Mouse (Mus musculus): Measurements from ENCODE around the gene Catsperz. TPM values are rescaled to one million over a fixed set of nuclear protein-coding genes. Genes with fewer than 3 reads are reported as not detected.

Catsperz gene
- polyA plus RNA-seq, 1 experiment from 2014 or later, result 1.9 TPM

GRCm38 (mm10) chr19:6932018-6932417 is 6.8 kb upstream of the Catsperz start:
- ATAC-seq, result no peak
- Histone ChIP-seq H3K4me1 (ENCODE audit: control insufficient read depth, insufficient read depth, low read length) (peaks cover 10% of the 10 kb centered on the region), H3K9me3 (replicated peaks; ENCODE audit: control insufficient read depth, low read length, poor library complexity, severe bottlenecking) (no peaks in the 10 kb centered on the region), H3K4me2 (ENCODE audit: low read length) (no peak overlapping the region), H3K27ac (ENCODE audit: low read length) (no peak overlapping the region), H3K9ac (ENCODE audit: low read depth, low read length) (no peak overlapping the region), H3K4me3 (ENCODE audit: low read depth, low read length) (no peak overlapping the region), H3K36me3 (ENCODE audit: control insufficient read depth, insufficient read depth, low read length) (no peaks in the 10 kb centered on the region), H3K27me3 (ENCODE audit: control insufficient read depth, insufficient read depth, low read depth, low read length) (peaks cover 65% of the 10 kb centered on the region)
- 29% methylated on average over 1 of the region's 1 CpGs for WGBS

- 4% methylated on average over 2 of the region's 2 CpGs for WGBS
- H3K4me2 ChIP-seq (ENCODE audit: low read length), result no peak overlapping the region
- H3K4me1 ChIP-seq (ENCODE audit: control insufficient read depth, insufficient read depth, low read length), result peaks cover 10% of the 10 kb centered on the region
- H3K27ac ChIP-seq (ENCODE audit: low read length), result no peak overlapping the region
- no peak overlapping the region for H3K9ac ChIP-seq (ENCODE audit: low read depth, low read length)
- peaks cover 72% of the 10 kb centered on the region for H3K27me3 ChIP-seq (ENCODE audit: control insufficient read depth, insufficient read depth, low read depth, low read length)
- ATAC-seq, result no peak
- no peak overlapping the region for H3K4me3 ChIP-seq (ENCODE audit: low read depth, low read length)
- H3K36me3 ChIP-seq (ENCODE audit: control insufficient read depth, insufficient read depth, low read length), result no peaks in the 10 kb centered on the region
- no peaks in the 10 kb centered on the region for H3K9me3 ChIP-seq (replicated peaks; ENCODE audit: control insufficient read depth, low read length, poor library complexity, severe bottlenecking)
These were observed 5.8 kb upstream of the Catsperz start for GRCm38 (mm10) chr19:6931002-6931401.

- WGBS, result 14% methylated on average over 9 of the region's 9 CpGs
- H3K4me1 ChIP-seq (ENCODE audit: control insufficient read depth, insufficient read depth, low read length), result no peaks in the 10 kb centered on the region
These were observed 2.9 kb upstream of the Catsperz start for GRCm38 (mm10) chr19:6928080-6928479.

GRCm38 (mm10) chr19:6926559-6927255 is 1.5 kb upstream of the Catsperz start:
- WGBS, result 10% methylated on average over 26 of the region's 26 CpGs
- Histone ChIP-seq H3K4me3 (ENCODE audit: low read depth, low read length) (peak overlapping the region; percentile 17; the same call in 1 of the 2 replicates), H3K9ac (ENCODE audit: low read depth, low read length) (no peak overlapping the region), H3K36me3 (ENCODE audit: control insufficient read depth, insufficient read depth, low read length) (no peaks in the 10 kb centered on the region), H3K4me2 (ENCODE audit: low read length) (peak overlapping the region; percentile 41), H3K27me3 (ENCODE audit: control insufficient read depth, insufficient read depth, low read depth, low read length) (peaks cover 66% of the 10 kb centered on the region), H3K4me1 (ENCODE audit: control insufficient read depth, insufficient read depth, low read length) (peaks cover 6% of the 10 kb centered on the region; the same call in 1 of the 2 replicates), H3K9me3 (replicated peaks; ENCODE audit: control insufficient read depth, low read length, poor library complexity, severe bottlenecking) (no peaks in the 10 kb centered on the region), H3K27ac (ENCODE audit: low read length) (no peak overlapping the region)
- ATAC-seq, result no peak

More at GRCm38 (mm10) chr19:6928080-6928479, 2.9 kb upstream of the Catsperz start:
- Histone ChIP-seq H3K9ac (ENCODE audit: low read depth, low read length) (no peak overlapping the region), H3K9me3 (replicated peaks; ENCODE audit: control insufficient read depth, low read length, poor library complexity, severe bottlenecking) (no peaks in the 10 kb centered on the region), H3K4me2 (ENCODE audit: low read length) (no peak overlapping the region), H3K36me3 (ENCODE audit: control insufficient read depth, insufficient read depth, low read length) (no peaks in the 10 kb centered on the region), H3K27me3 (ENCODE audit: control insufficient read depth, insufficient read depth, low read depth, low read length) (peaks cover 77% of the 10 kb centered on the region), H3K4me3 (ENCODE audit: low read depth, low read length) (no peak overlapping the region), H3K27ac (ENCODE audit: low read length) (no peak overlapping the region)
- no peak for ATAC-seq

GRCm38 (mm10) chr19:6925611-6926329 is 590 bp upstream of the Catsperz start:
- H3K9me3 ChIP-seq (replicated peaks; ENCODE audit: control insufficient read depth, low read length, poor library complexity, severe bottlenecking), result no peaks in the 10 kb centered on the region
- no peaks in the 10 kb centered on the region for H3K36me3 ChIP-seq (ENCODE audit: control insufficient read depth, insufficient read depth, low read length)
- WGBS, result 7% methylated on average over 40 of the region's 40 CpGs
- H3K4me2 ChIP-seq (ENCODE audit: low read length), result no peak overlapping the region
- H3K4me3 ChIP-seq (ENCODE audit: low read depth, low read length), result no peak overlapping the region
- ATAC-seq, result no peak
- peaks cover 58% of the 10 kb centered on the region for H3K27me3 ChIP-seq (ENCODE audit: control insufficient read depth, insufficient read depth, low read depth, low read length)
- no peak overlapping the region for H3K27ac ChIP-seq (ENCODE audit: low read length)
- peaks cover 8% of the 10 kb centered on the region for H3K4me1 ChIP-seq (ENCODE audit: control insufficient read depth, insufficient read depth, low read length)
- no peak overlapping the region for H3K9ac ChIP-seq (ENCODE audit: low read depth, low read length)

GRCm38 (mm10) chr19:6924461-6925306 is 496 bp downstream of the Catsperz start:
- 4% methylated on average over 39 of the region's 39 CpGs for WGBS
- Histone ChIP-seq H3K4me3 (ENCODE audit: low read depth, low read length) (no peak overlapping the region), H3K4me2 (ENCODE audit: low read length) (no peak overlapping the region; the same call in 1 of the 2 replicates), H3K36me3 (ENCODE audit: control insufficient read depth, insufficient read depth, low read length) (no peaks in the 10 kb centered on the region), H3K9ac (ENCODE audit: low read depth, low read length) (no peak overlapping the region), H3K27ac (ENCODE audit: low read length) (no peak overlapping the region), H3K4me1 (ENCODE audit: control insufficient read depth, insufficient read depth, low read length) (peaks cover 19% of the 10 kb centered on the region), H3K9me3 (replicated peaks; ENCODE audit: control insufficient read depth, low read length, poor library complexity, severe bottlenecking) (no peaks in the 10 kb centered on the region), H3K27me3 (ENCODE audit: control insufficient read depth, insufficient read depth, low read depth, low read length) (peaks cover 54% of the 10 kb centered on the region)
- ATAC-seq, result no peak

GRCm38 (mm10) chr19:6922901-6923735 is 2.1 kb downstream of the Catsperz start:
- Histone ChIP-seq H3K36me3 (ENCODE audit: control insufficient read depth, insufficient read depth, low read length) (no peaks in the 10 kb centered on the region), H3K4me1 (ENCODE audit: control insufficient read depth, insufficient read depth, low read length) (peaks cover 20% of the 10 kb centered on the region), H3K9ac (ENCODE audit: low read depth, low read length) (no peak overlapping the region), H3K27me3 (ENCODE audit: control insufficient read depth, insufficient read depth, low read depth, low read length) (peaks cover 47% of the 10 kb centered on the region), H3K4me3 (ENCODE audit: low read depth, low read length) (peak overlapping the region; percentile 69), H3K4me2 (ENCODE audit: low read length) (peak overlapping the region; percentile 90), H3K9me3 (replicated peaks; ENCODE audit: control insufficient read depth, low read length, poor library complexity, severe bottlenecking) (no peaks in the 10 kb centered on the region), H3K27ac (ENCODE audit: low read length) (no peak overlapping the region)
- 68% methylated on average over 6 of the region's 6 CpGs for WGBS
- no peak for ATAC-seq
